Comparison of ENCODE assay signal across 24 mouse cellular contexts in genomic region chr2:151949082-151949774, GRCm38 (mm10). TPM values are rescaled to one million over a fixed set of nuclear protein-coding genes. Genes with fewer than 3 reads are reported as not detected.
A peak's percentile ranks its signal among the peaks of the same experiment; 100 is the strongest.
DNase-seq lines count a peak whose midpoint lies in the region; ATAC-seq and TF ChIP-seq lines count a peak whose summit lies in the region.
"Had no signal": no experiment of that assay in that cellular context is flagged by ENCODE, and none has a peak within 500 bp of the region (broad histone marks: within the 10 kb centered on the region; RNA-seq: fewer than 3 reads in every experiment).

No protein-coding gene starts in this region.

- H3K27me3 ChIP-seq in forebrain, embryonic 14.5 days (replicated peaks; ENCODE audit: control insufficient read depth, insufficient read depth, low read length): no peaks in the 10 kb centered on the region
- H3K27me3 ChIP-seq in forebrain, embryonic 12.5 days: no peaks in the 10 kb centered on the region
- H3K27me3 ChIP-seq in hindbrain, postnatal 0 days (ENCODE audit: insufficient read depth, low read length): no peaks in the 10 kb centered on the region
- no peaks in the 10 kb centered on the region for H3K27me3 ChIP-seq in hindbrain, embryonic 11.5 days (ENCODE audit: control insufficient read depth, insufficient read depth, low read length)
- H3K27me3 ChIP-seq: embryonic facial prominence, embryonic 15.5 days; intestine, embryonic 15.5 days; lung, embryonic 15.5 days; midbrain, embryonic 12.5 days had no signal

- H3K9me3 ChIP-seq in forebrain, embryonic 14.5 days (replicated peaks; ENCODE audit: control insufficient read depth, low read length): no peaks in the 10 kb centered on the region
- H3K9me3 ChIP-seq in forebrain, embryonic 12.5 days: no peaks in the 10 kb centered on the region
- no peaks in the 10 kb centered on the region for H3K9me3 ChIP-seq in hindbrain, postnatal 0 days (ENCODE audit: low read length)
- H3K9me3 ChIP-seq in hindbrain, embryonic 11.5 days (ENCODE audit: control insufficient read depth, low read length): no peaks in the 10 kb centered on the region
- H3K9me3 ChIP-seq: embryonic facial prominence, embryonic 15.5 days; intestine, embryonic 15.5 days; lung, embryonic 15.5 days; midbrain, embryonic 12.5 days had no signal

- H3K9ac ChIP-seq in forebrain, embryonic 14.5 days (ENCODE audit: low read length): no peak overlapping the region
- H3K9ac ChIP-seq in forebrain, embryonic 12.5 days: no peak overlapping the region
- no peak overlapping the region for H3K9ac ChIP-seq in hindbrain, postnatal 0 days (replicated peaks; ENCODE audit: low read length)
- H3K9ac ChIP-seq in hindbrain, embryonic 11.5 days (ENCODE audit: low read depth, low read length): no peak overlapping the region
- H3K9ac ChIP-seq: embryonic facial prominence, embryonic 15.5 days; intestine, embryonic 15.5 days; liver, embryonic 14.5 days; lung, embryonic 15.5 days; midbrain, embryonic 12.5 days had no signal

- no peaks in the 10 kb centered on the region for H3K36me3 ChIP-seq in forebrain, embryonic 14.5 days (ENCODE audit: control insufficient read depth, insufficient read depth, low read length)
- H3K36me3 ChIP-seq in forebrain, embryonic 12.5 days (replicated peaks): no peaks in the 10 kb centered on the region
- H3K36me3 ChIP-seq in hindbrain, postnatal 0 days (ENCODE audit: insufficient read depth, low read length): no peaks in the 10 kb centered on the region
- no peaks in the 10 kb centered on the region for H3K36me3 ChIP-seq in hindbrain, embryonic 11.5 days (ENCODE audit: control insufficient read depth, insufficient read depth, low read length)
- H3K36me3 ChIP-seq: embryonic facial prominence, embryonic 15.5 days; intestine, embryonic 15.5 days; lung, embryonic 15.5 days; midbrain, embryonic 12.5 days had no signal

- H3K27ac ChIP-seq in forebrain, embryonic 14.5 days (ENCODE audit: low read depth, low read length): no peak overlapping the region
- H3K27ac ChIP-seq in forebrain, embryonic 12.5 days: no peak overlapping the region
- H3K27ac ChIP-seq in hindbrain, postnatal 0 days: peak overlapping the region; percentile 57; the same call in 1 of the 2 replicates
- no peak overlapping the region for H3K27ac ChIP-seq in hindbrain, embryonic 11.5 days (ENCODE audit: low read depth, low read length)
- H3K27ac ChIP-seq: embryonic facial prominence, embryonic 15.5 days; intestine, embryonic 15.5 days; liver, embryonic 14.5 days; lung, embryonic 15.5 days; midbrain, embryonic 12.5 days had no signal

- 63% methylated on average over 2 of the region's 2 CpGs for WGBS in forebrain, embryonic 14.5 days
- 59% methylated on average over 2 of the region's 2 CpGs for WGBS in forebrain, embryonic 12.5 days
- 32% methylated on average over 2 of the region's 2 CpGs for WGBS in hindbrain, postnatal 0 days
- WGBS in hindbrain, embryonic 11.5 days: 70% methylated on average over 2 of the region's 2 CpGs

- no peak for TF ChIP-seq CTCF in hindbrain, postnatal 0 days (IDR thresholded peaks at IDR 0.05; ENCODE audit: low read depth)

- H3K4me2 ChIP-seq in forebrain, embryonic 14.5 days (ENCODE audit: low read length): no peak overlapping the region
- no peak overlapping the region for H3K4me2 ChIP-seq in forebrain, embryonic 12.5 days
- H3K4me2 ChIP-seq in hindbrain, postnatal 0 days (ENCODE audit: low read depth, low read length): no peak overlapping the region
- no peak overlapping the region for H3K4me2 ChIP-seq in hindbrain, embryonic 11.5 days (replicated peaks; ENCODE audit: low read depth, low read length)
- H3K4me2 ChIP-seq: embryonic facial prominence, embryonic 15.5 days; intestine, embryonic 15.5 days; lung, embryonic 15.5 days; midbrain, embryonic 12.5 days had no signal

- peak; percentile 44; the same call in 1 of the 2 replicates for ATAC-seq in forebrain, embryonic 14.5 days
- no peak for ATAC-seq in forebrain, embryonic 12.5 days (ENCODE audit: low FRiP score)
- ATAC-seq in hindbrain, postnatal 0 days: peak; percentile 75; the same call in 1 of the 2 replicates
- ATAC-seq in hindbrain, embryonic 11.5 days (ENCODE audit: low FRiP score): no peak
- ATAC-seq: activated CD4-positive, CD25-positive, alpha-beta regulatory T cell, adult 4 months; CD4-positive, CD25-positive, alpha-beta regulatory T cell, adult 4 months; intestine, embryonic 15.5 days had no signal

- DNase-seq in forebrain, embryonic 14.5 days (ENCODE audit: low spot score): peak; percentile 51
- DNase-seq in hindbrain, postnatal 0 days (ENCODE audit: low spot score): peak; percentile 65
- DNase-seq in hindbrain, embryonic 11.5 days (ENCODE audit: low spot score): no peak
- DNase-seq in right cerebral cortex, postnatal 10 days (ENCODE audit: low spot score in 2 of 2): peak; percentile 53 to 77
- no peak for DNase-seq in right cerebral cortex, postnatal 14 days
- DNase-seq in MN1 (ENCODE audit: low spot score): no peak
- DNase-seq in kidney, adult 9 months: no peak
- DNase-seq: adrenal gland, postnatal 14 days; cerebellum, adult 18-20 months; cerebellum, postnatal 25 days; embryo, embryonic 11 days; gastrocnemius, adult 2 months; heart, postnatal 36 days; kidney, postnatal 36 days; lung, postnatal 4 days; thymus, postnatal 36 days had no signal

- H3K4me3 ChIP-seq in forebrain, embryonic 14.5 days (ENCODE audit: low read depth, low read length): no peak overlapping the region
- H3K4me3 ChIP-seq in forebrain, embryonic 12.5 days (replicated peaks): no peak overlapping the region
- no peak overlapping the region for H3K4me3 ChIP-seq in hindbrain, postnatal 0 days (ENCODE audit: low read length)
- H3K4me3 ChIP-seq in hindbrain, embryonic 11.5 days (ENCODE audit: low read depth, low read length): no peak overlapping the region
- H3K4me3 ChIP-seq: embryonic facial prominence, embryonic 15.5 days; gastrocnemius, adult 2 months; intestine, embryonic 15.5 days; lung, embryonic 15.5 days; midbrain, embryonic 12.5 days had no signal

- H3K4me1 ChIP-seq in forebrain, embryonic 14.5 days (ENCODE audit: control insufficient read depth, insufficient read depth, low read length): no peaks in the 10 kb centered on the region
- H3K4me1 ChIP-seq in forebrain, embryonic 12.5 days: no peaks in the 10 kb centered on the region
- H3K4me1 ChIP-seq in hindbrain, postnatal 0 days (ENCODE audit: insufficient read depth, low read length): no peaks in the 10 kb centered on the region
- no peaks in the 10 kb centered on the region for H3K4me1 ChIP-seq in hindbrain, embryonic 11.5 days (replicated peaks; ENCODE audit: control insufficient read depth, insufficient read depth, low read length)
- H3K4me1 ChIP-seq: embryonic facial prominence, embryonic 15.5 days; intestine, embryonic 15.5 days; lung, embryonic 15.5 days; midbrain, embryonic 12.5 days had no signal

RNA-seq across cellular contexts. Expression of gene Fam110a, which starts 30.8 kb away (rescaled TPM):
- polyA plus RNA-seq in forebrain, embryonic 14.5 days (2014; fragmentation: Nextera tagmentation; extraction: Ambion mirVana): 64.5 and 68.8 TPM in 2 replicates
- 90.2 and 96.2 TPM in 2 replicates for polyA plus RNA-seq in forebrain, embryonic 12.5 days (2016; fragmentation: Nextera tagmentation; extraction: Ambion mirVana)
- total RNA-seq in hindbrain, postnatal 0 days (2014; rRNA removed): 25.4 and 27.3 TPM in 2 replicates
- 35.8 and 36.5 TPM in 2 replicates for polyA plus RNA-seq in hindbrain, postnatal 0 days (2015; fragmentation: Nextera tagmentation; extraction: Ambion mirVana)
- polyA plus RNA-seq in hindbrain, embryonic 11.5 days (2014; fragmentation: Nextera tagmentation; extraction: Ambion mirVana): 87.1 and 87.5 TPM in 2 replicates

RNA-seq across cellular contexts. Expression of gene Angpt4, which starts 38.2 kb away (rescaled TPM):
- 0.21 TPM in 1 of 2 replicates, not detected in the other for polyA plus RNA-seq in forebrain, embryonic 14.5 days (2014; fragmentation: Nextera tagmentation; extraction: Ambion mirVana)
- 0.10 TPM in 1 of 2 replicates, not detected in the other for polyA plus RNA-seq in forebrain, embryonic 12.5 days (2016; fragmentation: Nextera tagmentation; extraction: Ambion mirVana)
- total RNA-seq in hindbrain, postnatal 0 days (2014; rRNA removed): 0.10 and 0.14 TPM in 2 replicates
- polyA plus RNA-seq in hindbrain, postnatal 0 days (2015; fragmentation: Nextera tagmentation; extraction: Ambion mirVana): 0.28 and 0.29 TPM in 2 replicates
- 0.14 and 0.23 TPM in 2 replicates for polyA plus RNA-seq in hindbrain, embryonic 11.5 days (2014; fragmentation: Nextera tagmentation; extraction: Ambion mirVana)
- polyA plus RNA-seq: activated CD4-positive, CD25-positive, alpha-beta regulatory T cell, adult 4 months; CD4-positive, CD25-positive, alpha-beta regulatory T cell, adult 4 months had no signal

RNA-seq across cellular contexts. Expression of gene Slc52a3, which starts 47.1 kb away (rescaled TPM):
- 0.72 and 1.1 TPM in 2 replicates for polyA plus RNA-seq in forebrain, embryonic 14.5 days (2014; fragmentation: Nextera tagmentation; extraction: Ambion mirVana)
- polyA plus RNA-seq in forebrain, embryonic 12.5 days (2016; fragmentation: Nextera tagmentation; extraction: Ambion mirVana): 0.54 and 0.78 TPM in 2 replicates
- total RNA-seq in hindbrain, postnatal 0 days (2014; rRNA removed): 2.7 and 3.1 TPM in 2 replicates
- polyA plus RNA-seq in hindbrain, postnatal 0 days (2015; fragmentation: Nextera tagmentation; extraction: Ambion mirVana): 2.6 and 2.7 TPM in 2 replicates
- polyA plus RNA-seq in hindbrain, embryonic 11.5 days (2014; fragmentation: Nextera tagmentation; extraction: Ambion mirVana): 0.56 and 0.73 TPM in 2 replicates

Comparison
In these comparisons a context has a peak if more than half of its experiments do, and no peak if none do; other contexts are left out.
1. ATAC-seq: peak in forebrain, embryonic 14.5 days (single experiment) and hindbrain, postnatal 0 days (single experiment); none in forebrain, embryonic 12.5 days (single experiment) and hindbrain, embryonic 11.5 days (single experiment).
2. DNase-seq: peak in forebrain, embryonic 14.5 days (single experiment), hindbrain, postnatal 0 days (single experiment) and right cerebral cortex, postnatal 10 days (2 of 2); none in hindbrain, embryonic 11.5 days (single experiment), right cerebral cortex, postnatal 14 days (single experiment), MN1 (single experiment) and kidney, adult 9 months (single experiment).